Mouse (Mus musculus): Measurements from ENCODE around the gene Dhx35.

The Dhx35 gene

DNA sequence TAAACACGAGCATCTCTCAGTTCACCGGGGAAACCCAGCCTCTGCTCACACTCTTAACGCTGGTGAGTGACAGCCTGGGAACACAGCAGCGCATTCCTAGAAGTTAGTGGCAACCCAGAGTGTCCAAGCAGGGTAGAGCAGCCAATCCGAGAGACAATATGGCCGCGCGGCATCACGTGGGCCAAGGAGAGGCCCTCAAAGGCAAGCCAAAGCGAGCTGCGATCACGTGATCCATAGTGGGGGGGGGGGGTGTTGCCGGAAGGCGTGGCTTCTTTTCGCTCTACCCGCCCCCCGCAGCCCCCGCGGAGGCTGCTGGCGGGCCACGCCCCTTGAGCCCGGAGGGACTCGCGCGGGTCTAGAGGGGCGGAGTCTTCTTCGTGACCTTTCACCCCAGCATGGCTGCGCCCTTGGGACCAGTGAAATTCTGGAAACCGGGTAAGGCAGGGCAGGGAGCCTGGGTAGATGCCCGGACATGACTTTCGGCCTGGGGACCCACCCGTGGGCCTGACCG is at the start of gene Dhx35:
Gene Dhx35 (plus strand): TSS at position 314 of the 511 bp plus-strand sequence.
- DNase-seq, result peak; percentile 94

DNA sequence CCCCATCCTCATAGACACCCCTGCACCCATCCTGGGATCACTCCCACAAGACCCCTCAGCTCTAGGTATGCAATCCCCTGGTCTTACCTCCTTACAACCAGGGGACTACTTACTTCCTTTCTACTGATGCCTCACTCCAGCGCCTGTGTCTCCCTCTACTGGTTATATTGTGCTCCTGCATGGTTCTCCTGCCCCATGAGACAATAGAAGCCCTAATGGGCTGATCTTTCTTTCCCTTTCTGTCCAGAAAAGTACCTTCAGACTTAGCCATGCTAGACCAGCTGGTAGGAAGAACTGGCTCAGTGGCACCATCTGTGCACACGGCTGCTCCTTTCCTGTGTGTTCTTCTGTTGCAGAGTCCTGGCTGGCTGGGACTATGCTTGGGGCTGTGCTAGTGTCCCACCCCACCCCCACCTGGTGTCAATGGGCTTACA is 49.5 kb upstream of the Dhx35 start:
- peak; percentile 35 for DNase-seq

DNA sequence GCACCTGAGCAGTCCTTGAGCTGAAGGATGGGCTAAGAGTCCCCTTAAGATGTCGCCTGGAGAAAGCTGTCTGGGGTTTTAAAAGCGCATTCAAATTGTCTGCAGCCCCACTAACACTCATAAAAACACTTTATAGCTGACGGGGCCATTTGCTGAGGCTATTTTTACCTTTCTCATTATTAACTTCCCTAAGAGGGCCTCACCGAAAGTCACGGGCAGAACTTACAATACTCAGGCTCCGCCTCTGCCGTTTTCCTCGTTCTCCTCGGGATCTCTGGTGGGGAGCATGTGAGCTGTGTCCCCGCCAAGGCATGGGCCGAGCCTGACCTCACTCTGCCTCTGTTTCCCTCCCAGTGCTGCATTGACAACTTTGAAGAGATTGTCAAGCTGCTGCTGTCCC is 48.4 kb upstream of the Dhx35 start:
- DNase-seq, result no peak

DNA sequence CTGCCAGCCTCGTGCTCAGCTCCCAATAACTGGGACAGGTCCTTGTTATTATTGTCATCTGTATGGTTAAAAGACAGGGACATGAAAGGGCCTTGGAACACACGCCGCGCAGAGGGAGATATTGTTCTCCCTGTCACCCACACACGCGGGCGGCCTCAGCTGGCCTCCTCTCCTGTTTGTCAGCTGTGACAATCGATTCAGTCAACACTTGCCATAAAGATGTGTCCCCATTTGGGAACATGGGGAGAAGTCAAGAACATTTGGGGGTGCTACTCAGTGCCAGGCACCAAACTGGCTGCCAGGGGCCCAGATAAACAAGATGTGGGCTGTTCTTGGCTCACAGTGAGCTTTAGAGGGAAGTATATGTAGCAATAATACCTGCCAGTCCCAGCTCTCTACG is 45.2 kb upstream of the Dhx35 start:
- no peak for DNase-seq

DNA sequence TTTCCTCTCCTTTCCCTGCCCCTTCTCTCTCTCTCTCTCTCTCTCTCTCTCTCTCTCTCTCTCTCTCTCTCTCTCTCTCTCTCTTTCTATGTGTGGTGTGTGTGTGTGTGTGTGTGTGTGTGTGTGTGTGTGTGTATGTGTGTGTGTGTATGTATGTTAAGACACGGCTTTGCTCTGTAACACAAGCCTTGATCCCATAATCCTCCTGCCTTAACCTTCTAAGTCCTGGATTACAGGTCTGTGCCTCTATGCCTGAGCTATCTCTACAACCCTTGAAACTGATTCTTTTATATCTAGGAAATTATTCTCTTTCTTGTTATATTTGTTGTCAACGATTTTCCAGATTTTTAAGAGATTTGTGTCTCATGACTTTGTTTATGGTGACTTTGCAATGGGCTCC is 34.4 kb upstream of the Dhx35 start:
- DNase-seq, result no peak

DNA sequence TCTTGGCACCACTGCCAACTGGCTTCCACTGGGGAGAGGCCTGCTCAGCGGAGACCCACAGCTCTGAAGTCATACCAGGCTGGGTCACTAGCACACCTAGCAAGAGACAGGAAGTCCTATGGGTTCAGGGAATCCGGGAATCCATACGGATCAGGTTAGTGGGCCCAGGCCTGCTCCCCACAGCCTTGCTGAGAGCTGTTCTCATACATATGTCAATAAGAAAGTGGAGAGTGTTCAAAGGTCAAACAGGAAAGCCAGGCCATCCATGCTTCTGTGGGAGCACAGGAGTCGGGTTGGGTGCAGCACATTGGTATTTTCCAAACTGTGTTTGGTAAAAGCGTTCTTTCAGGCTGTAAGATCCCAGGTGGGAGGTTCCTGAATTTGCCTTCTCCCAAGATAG is 32.3 kb upstream of the Dhx35 start:
- no peak for DNase-seq

DNA sequence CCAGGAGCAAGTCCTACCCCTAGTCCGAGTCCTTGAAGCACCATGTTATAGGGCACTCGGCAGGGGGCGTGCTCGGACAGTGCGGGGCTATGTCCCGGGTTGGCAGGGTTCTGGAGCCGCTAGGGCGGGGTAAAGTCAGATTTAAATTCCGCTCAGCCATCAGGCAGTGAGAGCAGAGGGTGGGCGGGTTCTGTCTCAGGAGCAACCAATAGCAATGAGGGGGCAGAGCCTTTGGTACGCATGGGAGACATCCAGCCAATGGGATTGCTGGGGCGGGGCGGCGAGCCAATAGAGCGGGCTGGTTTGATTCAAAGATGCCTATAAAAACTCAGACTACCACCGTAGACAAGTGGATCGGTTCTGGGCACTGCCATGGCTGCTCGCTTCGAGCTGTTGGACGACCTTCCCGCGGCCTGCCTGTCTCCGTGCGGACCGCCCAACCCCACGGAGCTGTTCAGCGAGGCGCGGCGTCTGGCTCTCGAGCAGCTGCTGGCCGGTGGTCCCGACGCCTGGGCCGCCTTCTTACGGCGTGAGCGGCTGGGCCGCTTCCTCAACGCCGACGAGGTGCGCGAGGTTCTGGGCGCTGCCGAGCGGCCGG is 26.8 kb upstream of the Dhx35 start, which contains the start of gene Fam83d:
Gene Fam83d (plus strand): TSS at position 352 of the 598 bp plus-strand sequence.
- peak; percentile 93 for DNase-seq

DNA sequence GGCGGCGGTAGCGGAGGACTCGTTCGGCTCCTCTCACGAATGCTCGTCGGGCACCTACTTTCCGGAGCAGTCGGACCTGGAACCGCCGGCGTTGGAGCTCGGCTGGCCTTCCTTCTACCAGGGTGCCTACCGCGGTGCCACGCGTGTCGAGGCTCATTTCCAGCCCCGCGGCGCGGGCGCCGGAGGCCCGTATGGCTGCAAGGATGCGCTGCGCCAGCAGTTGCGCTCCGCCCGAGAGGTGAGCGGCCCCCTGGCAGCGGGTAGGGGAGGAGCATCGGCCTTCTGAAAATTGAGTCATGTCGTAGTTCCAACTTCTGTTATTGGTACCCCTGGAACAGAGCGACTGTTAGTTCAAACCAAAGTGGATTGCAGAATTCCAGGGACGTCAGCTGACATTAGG is 26.3 kb upstream of the Dhx35 start:
- no peak for DNase-seq

DNA sequence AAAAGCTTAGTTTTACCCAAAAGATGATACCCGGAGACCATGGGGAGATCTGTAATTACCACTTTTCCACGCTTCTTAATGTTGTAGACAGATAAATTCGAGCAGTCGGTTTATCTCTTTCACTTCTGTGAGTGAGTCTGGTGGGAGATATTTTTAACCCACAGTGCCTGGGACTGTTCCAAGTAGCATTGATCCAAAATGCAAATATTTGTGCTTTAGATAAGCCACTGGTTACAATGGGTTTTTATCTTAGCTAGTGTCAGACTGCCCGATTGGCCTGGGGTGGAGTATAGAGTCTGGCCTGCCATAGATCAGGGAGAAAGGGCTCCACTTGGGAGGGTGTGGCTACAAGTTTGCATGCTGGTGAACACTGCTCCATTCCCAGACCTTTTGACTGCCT is 25.8 kb upstream of the Dhx35 start:
- no peak for DNase-seq

DNA sequence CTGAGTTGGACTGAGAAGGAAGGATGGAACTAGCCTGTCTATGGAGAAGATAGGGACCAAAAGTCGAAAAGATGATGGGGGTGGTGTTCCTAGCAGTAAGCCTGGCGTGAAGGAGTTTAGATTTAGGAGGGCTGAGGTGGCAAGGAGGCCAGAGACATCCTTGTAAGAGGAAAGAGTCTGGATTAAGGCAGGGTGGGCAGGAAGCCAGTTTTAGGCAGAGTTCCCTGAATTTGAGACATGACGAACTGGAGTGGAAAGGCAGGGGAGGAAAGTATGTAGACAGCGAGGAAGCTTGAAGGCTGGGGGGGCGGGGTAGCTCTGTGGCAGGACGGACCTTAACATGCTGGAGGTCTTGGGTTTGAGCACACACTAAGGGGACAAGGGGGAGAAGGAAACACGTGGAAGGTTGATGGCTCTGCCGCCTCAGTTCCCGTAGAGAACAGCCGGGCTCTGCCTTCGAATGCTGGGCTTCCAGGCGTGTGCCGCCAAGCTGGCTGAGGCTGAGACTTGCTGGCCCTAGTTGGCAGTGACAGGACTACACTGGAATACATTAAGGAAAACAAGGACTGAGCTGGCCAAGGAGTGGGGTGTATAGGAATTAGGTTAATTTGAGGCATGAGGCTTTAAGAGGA is 24.4 kb upstream of the Dhx35 start:
- no peak for DNase-seq

DNA sequence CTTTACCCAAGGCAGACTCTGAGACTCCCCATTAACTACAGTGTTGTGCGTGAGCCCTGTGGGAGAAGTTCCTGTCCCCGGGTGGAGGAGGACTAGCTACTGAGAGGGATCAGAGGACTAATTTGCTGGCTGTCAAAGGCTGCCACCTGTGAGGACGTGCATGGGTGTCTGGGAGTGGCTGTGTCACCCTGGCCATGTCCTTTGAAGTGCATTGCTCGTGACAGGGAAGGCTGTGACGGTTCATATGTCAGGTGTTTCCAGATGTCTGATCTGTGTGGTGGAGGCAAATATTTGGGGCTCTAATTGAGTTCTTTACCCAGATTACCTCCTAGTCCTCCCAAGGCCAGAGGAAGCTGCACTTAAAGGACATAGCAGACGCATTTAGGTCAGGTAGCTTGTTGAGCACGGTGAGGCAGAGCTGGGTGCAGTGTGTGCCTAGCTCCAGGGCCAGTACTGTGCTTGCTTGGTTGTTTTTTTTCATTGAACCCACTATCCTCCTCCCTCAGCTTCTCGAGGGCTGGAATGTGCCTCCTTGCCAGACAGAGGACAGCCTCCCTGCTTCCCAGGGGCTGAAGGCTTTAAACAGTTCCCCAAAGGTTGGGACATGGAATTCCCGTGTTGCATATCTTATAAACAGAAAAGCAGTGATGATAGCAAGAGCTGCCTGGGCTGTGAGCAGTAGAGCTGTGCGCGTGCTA is 23.4 kb upstream of the Dhx35 start:
- DNase-seq, result no peak

DNA sequence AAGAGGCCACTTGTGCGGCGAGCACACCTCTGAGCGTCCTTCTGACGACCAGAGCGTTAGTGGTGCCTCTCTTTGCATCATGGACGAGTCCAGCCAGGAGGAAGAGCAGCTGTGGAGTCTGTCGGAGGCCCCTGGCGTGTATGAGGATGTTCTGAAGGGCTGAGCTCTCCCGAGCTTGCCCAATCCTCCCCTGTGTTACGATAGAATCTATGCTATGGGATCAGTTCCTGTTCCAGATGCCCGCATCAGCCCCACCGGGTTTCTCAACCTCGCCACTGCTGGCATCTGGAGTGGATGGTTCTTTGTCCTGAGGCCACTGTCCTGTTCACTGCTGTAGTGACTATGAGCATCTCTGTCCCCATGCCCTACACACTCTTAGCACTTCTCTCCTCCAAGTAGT is 21.8 kb upstream of the Dhx35 start:
- DNase-seq, result no peak

DNA sequence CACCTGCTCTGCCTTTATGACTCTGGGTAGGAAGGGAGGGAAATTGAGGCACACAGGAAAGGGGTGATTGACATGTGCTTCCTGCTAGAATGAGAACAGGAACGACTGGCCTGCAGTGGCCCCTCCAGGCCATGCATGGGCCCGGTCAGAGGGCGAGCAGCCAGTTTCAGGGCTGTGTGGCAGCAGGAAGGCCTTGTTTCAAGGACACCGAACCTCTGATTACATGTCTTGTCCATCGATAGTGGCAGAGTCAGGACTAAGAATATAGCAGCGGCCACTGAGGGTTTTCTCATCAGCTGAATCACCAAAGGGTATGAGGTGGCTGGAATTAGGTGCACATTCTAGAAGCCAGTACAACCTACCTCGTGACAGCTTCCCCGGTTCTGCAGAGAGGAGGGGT is 19.7 kb upstream of the Dhx35 start:
- DNase-seq, result no peak

DNA sequence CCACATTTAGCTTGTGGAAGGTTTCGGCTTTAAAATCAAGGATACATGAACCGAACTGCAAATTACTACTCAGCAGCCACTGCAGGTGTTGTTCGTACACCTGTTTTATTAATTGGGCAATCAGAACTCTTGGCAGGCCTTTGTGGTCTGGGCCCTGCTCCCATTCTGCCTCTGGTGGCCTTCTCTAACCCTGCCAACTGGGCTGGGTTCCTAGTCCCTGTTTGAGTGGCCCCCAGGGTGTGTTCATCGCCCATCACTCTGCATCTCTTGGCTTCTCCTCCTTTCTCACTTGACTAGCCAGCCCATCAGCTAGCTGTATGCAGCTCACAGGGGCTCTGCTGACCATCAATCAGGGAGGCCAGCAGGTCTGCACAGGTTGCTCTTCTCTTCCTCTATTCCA is 17.9 kb upstream of the Dhx35 start:
- DNase-seq, result no peak

DNA sequence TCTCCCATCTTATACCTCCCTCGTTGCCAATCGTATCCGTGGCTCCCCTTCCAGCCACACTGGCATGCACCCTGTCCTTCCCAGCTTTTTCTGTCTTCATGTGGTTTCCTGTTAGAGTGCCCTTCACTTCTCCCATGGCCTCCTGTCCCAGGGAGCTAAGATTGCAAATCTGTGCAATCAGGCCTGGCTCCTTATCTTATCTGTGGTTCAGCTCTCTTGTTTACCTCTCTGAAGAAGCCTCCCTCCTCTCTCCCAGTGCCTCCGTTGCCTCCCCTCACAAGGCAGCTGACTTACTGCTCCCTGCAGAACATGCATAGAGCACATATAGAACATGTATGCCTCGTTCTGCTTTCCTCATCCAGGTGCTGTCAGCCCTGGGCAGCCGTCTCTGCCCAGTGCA is 17.1 kb upstream of the Dhx35 start:
- DNase-seq, result no peak

DNA sequence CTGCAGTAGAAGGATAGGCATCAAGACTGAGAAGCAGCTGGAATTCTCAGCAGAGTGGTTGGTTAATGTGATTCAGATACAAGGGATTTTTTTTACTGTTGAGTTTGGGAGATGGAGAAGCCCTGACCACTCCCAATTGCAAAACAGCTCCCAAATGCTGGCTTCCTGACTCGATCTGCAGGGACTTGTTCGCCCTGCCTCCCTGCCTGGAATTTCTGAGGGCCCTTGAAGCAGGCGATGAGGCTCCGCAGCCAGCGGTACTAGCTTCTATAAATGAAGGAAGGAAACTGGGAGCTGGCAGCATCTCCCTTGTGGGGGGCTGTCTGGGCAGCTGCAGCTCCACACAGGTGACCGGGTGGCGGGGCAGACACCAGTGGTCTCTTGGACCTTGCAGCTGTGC is 16.3 kb upstream of the Dhx35 start:
- DNase-seq, result no peak

DNA sequence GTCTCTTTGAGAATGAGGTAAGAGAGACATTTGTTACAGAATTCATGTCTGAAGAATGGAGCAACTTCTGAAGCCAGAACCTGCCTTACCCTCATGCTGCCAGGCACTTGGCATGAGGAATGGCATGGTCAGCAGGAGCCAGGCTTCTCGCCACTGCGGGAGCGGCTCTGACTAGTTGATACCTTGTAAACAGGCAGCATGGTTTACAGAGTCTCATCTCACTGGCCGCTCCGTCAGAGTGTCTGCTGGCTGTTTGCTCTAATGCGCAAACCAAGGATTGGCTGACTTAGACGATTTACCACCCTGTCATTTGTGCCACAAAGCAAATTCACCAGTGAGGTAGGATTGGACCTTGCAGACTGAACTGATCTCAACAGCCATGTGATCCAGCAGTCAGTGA is 13.5 kb upstream of the Dhx35 start:
- DNase-seq, result no peak

DNA sequence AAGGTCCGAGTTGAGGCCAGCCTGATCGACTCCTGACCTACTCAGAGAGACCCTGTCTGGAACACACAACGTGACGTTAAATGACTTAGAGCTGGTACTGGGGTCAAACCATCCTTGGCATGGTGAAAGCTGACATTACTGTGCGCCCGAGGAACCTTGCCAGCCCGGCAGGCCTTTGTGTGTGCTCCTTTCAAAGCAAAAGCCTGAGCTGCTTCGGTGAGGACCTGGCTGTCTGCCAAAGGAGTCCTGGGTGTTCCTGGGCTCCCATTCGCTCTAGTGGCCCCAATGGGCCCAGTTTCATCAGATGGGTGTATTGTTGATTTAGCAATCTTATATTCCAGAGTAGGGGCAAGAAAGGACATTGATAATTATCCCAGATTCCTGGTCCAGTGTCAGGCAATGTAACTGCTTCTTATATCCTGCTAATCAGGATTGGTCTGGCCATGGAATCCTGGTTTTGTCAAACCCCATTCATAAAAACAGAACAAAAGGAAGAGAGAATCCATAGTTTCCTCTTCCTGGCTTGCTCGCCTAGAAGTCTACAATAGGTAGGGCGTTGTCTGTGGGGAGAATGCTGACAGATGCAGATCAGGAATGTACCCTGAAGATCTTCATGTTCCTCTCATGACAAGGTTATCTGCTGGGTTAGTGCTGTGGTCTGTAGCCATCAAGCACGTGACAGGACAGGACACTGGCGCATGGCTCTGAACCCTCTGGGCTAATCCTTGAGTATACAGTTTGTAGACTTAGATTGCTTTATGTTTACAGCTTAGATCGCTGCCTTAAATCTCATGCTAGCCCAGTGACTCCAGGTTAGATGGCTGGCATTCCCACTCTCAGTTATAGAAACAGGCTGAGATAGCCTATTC is 7.4 kb upstream of the Dhx35 start:
- DNase-seq, result no peak

DNA sequence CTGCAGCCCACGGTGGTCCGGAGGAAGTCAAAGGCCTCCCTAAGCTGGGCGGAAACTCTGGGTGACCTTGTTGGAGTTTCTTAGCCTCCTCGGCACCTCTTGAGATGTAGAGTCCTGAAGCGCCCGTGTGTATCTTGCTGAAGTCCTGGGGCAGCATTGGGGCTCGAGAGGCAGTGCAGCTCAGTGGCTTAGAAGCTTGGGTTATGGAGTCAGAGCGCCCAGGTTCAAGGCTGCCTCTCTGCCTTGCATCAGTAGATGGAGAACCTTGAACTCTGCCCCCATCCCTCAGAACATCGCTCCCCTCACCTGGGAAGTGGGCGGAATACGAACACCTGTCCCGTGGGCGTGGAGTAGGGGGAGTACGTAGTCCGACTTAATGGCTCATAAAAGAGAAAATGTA is 436 bp downstream of the Dhx35 start:
- no peak for DNase-seq

DNA sequence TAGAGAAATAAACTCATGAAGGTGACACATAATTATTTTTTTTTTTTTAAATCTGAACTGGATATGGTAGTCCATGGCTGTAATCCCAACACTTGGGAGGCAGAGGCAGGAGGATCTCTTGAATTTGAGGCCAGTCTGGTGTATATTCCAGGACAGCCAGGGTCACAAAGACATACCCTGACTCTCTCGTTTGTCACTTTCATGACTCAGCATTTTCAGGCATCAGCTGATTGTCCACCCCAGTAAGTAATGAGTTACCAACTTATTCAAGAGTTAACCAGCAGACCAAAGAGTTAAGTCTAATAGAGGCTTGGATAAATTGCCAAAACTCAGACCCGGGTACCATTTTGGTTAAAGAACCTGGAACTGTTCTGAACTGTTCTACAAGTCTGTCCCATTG is 1.3 kb downstream of the Dhx35 start:
- no peak for DNase-seq

DNA sequence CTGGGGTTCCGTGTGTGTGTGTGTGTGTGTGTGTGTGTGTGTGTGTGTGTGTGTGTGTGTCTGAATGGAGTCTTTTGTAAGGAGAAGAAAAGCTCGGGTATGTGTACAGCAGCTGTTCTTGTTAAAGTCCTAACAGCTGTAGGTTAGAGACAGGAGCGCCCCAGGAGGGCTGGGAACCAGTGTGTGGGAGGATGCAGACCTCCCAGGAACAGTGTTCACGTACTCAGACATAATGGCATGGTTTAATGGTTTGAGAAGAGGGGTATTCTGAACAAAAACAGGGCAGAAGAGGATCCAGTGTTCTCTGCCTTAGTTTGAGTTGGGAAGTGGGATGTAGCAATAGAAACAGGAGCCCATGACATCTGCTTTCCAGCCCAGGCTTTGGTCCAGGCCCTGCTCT is 4.7 kb downstream of the Dhx35 start:
- no peak for DNase-seq

DNA sequence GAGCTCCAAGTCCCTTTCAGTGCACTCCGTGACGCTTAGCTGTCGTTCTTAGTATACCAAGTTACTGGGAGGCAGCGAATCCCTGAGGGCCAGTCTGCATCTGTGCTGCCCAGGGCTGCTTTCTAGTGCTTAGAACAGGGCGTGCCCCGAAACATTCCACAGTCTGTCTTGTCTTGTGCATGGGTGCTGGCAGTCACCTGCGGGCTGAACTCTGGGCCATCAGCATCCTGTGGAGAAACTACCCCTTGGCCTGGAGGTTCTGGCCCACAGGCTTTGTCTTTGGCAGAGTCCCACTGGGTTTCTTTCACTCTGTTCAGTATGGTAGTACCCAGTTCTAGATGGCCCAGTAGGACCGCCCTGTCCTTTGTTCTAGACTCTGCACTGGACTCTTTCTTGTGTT is 6.2 kb downstream of the Dhx35 start:
- no peak for DNase-seq

DNA sequence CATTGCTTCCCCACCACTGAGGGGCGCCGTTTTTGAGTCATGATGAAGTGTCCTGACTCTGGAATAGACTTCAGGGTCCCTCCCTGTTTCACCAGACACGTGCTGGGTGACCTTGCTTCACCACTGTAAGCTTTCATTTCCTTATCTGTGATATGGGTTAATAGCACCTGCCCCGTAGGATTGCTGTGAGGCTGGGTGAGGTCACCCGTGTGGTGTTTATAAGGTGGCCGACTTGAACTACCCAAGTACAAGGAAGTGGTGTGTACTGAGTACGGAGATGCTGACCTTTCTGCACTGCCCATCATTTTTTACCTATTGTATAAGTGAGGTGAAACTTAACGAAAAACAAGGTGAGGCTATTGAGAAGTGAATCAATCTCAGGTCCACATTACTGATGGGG is 9.0 kb downstream of the Dhx35 start:
- DNase-seq, result no peak
